Mouse (Mus musculus) mature B cell (primary cell): Measurements from ENCODE around the gene Trak1.

Source experiments
- in situ Hi-C: fragments of 300-500 bp; cut with MboI; formaldehyde crosslinking; loops from 2 replicates; pipeline ENCODE4 v1.14.3; 2019

Trak1 gene

GRCm38 (mm10) chr9:121347981-121348380 lies 50.7 kb downstream of the Trak1 start:
- in situ Hi-C loops: no loop called here

GRCm38 (mm10) chr9:121348476-121348875 lies 51.2 kb downstream of the Trak1 start:
- in situ Hi-C loops: no loop called here

GRCm38 (mm10) chr9:121349111-121349510 lies 51.8 kb downstream of the Trak1 start:
- in situ Hi-C loops: no loop called here

- in situ Hi-C loops: loop anchor here (5.0 kb wide), 1 partner anchor 68 kb away; no protein-coding TSS in a partner anchor
Measured at GRCm38 (mm10) chr9:121350601-121351000, 53.3 kb downstream of the Trak1 start.

- in situ Hi-C loops: loop anchor here (5.0 kb wide), 1 partner anchor 69 kb away; no protein-coding TSS in a partner anchor
Measured at GRCm38 (mm10) chr9:121351388-121352078, 54.2 kb downstream of the Trak1 start.

GRCm38 (mm10) chr9:121352131-121352606 lies 54.9 kb downstream of the Trak1 start:
- in situ Hi-C loops: loop anchor here (5.0 kb wide), 1 partner anchor 70 kb away; no protein-coding TSS in a partner anchor

- in situ Hi-C loops: loop anchor here (5.0 kb wide), 1 partner anchor 70 kb away; no protein-coding TSS in a partner anchor
Measured at GRCm38 (mm10) chr9:121352726-121353125, 55.4 kb downstream of the Trak1 start.

GRCm38 (mm10) chr9:121354792-121355390 lies 57.6 kb downstream of the Trak1 start:
- in situ Hi-C loops: loop anchor here (5.0 kb wide), 1 partner anchor 73 kb away; no protein-coding TSS in a partner anchor

GRCm38 (mm10) chr9:121355431-121356141 lies 58.3 kb downstream of the Trak1 start:
- in situ Hi-C loops: no loop called here

- in situ Hi-C loops: no loop called here
Measured at GRCm38 (mm10) chr9:121357102-121357501, 59.8 kb downstream of the Trak1 start.

- in situ Hi-C loops: no loop called here
Measured at GRCm38 (mm10) chr9:121357582-121358275, 60.4 kb downstream of the Trak1 start.

GRCm38 (mm10) chr9:121358418-121358817 lies 61.1 kb downstream of the Trak1 start:
- in situ Hi-C loops: no loop called here

GRCm38 (mm10) chr9:121359266-121359972 lies 62.1 kb downstream of the Trak1 start:
- in situ Hi-C loops: no loop called here

- in situ Hi-C loops: no loop called here
Measured at GRCm38 (mm10) chr9:121360327-121360954, 63.1 kb downstream of the Trak1 start.

- in situ Hi-C loops: no loop called here
Measured at GRCm38 (mm10) chr9:121361010-121361409, 63.7 kb downstream of the Trak1 start.

GRCm38 (mm10) chr9:121363932-121364331 lies 66.6 kb downstream of the Trak1 start:
- in situ Hi-C loops: no loop called here

GRCm38 (mm10) chr9:121366135-121366863 lies 69.0 kb downstream of the Trak1 start:
- in situ Hi-C loops: no loop called here

- in situ Hi-C loops: no loop called here
Measured at GRCm38 (mm10) chr9:121366864-121367245, 69.6 kb downstream of the Trak1 start.

GRCm38 (mm10) chr9:121369573-121369972 lies 72.3 kb downstream of the Trak1 start:
- in situ Hi-C loops: no loop called here

GRCm38 (mm10) chr9:121371346-121371891 lies 74.1 kb downstream of the Trak1 start:
- in situ Hi-C loops: no loop called here
